Mouse (Mus musculus) kidney, adult 2 months (tissue): ENCODE results near the gene Saysd1.

Experiments used
- CTCF ChIP-seq: fragments of 200-500 bp; conservative IDR thresholded peaks from 2 replicates; pipeline ENCODE4 v1.5.1; 2011; ENCODE audit warnings: low read depth, mild to moderate bottlenecking, control low read depth, low read length, moderate library complexity, mixed read lengths; ENCODE audit not compliant: insufficient read depth, insufficient read length
- POLR2A ChIP-seq: fragments of 200-500 bp; IDR thresholded peaks from one replicate; pipeline ENCODE4 v1.6.1; 2011; ENCODE audit warnings: low read depth, low read length, control low read depth

DNA sequence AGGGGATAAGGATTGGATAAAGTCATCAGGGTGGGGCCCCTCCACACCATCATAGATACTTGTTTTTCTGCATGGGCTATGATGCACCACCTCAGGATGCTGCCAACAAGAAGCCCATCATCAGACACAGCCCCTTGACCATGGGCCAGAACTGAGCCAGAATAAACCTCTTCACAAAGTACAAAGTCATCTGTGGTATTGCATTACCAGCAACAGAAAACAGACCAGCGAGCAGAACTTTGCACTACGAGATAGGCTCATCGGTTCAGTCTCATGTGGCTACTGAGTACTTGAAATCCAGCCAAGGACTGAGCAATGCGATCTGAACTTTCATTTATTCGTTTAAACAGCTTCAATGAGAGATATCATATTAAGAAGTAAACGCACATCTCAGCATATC is 24.4 kb upstream of the Saysd1 start:
- TF ChIP-seq CTCF (no peak), POLR2A (no peak)
